In the genomic region with DNA sequence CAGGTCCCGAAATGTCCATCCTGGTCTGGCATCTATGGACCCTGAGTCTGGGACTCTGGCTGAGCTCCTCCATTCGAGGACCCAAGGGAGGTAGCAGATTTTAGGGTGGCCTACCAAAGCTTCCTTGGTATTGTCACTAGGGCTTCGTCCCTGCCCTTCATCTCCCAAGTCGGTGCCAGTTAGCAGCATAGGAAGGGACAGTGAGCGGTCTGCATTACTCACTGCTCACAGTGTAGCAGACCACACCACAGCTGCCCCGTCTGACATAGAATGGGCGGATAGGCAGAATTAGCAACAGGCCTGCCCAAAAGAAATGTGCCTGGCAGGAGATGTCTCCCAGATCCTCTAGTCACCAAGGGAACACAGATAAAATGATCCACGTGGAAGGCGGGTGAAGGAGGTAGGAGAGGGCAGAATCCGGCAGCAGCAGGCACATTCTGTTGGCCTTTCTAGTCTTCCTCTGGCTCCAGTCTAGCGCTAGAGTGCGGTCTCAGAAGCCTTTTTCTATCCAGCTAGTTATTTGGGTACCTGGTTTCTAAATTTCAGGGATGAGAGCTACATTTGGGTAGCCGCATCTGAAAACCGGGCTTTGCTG, we compare ENCODE assay signal across 26 mouse cellular contexts. TPM values are rescaled to one million over a fixed set of nuclear protein-coding genes. Genes with fewer than 3 reads are reported as not detected.
DNase-seq lines count a peak whose midpoint lies in the region; ATAC-seq and TF ChIP-seq lines count a peak whose summit lies in the region.
"Had no signal": no experiment of that assay in that cellular context is flagged by ENCODE, and none has a peak within 500 bp of the region (broad histone marks: within the 10 kb centered on the region; RNA-seq: fewer than 3 reads in every experiment).

No protein-coding gene starts in this region.

- peak; percentile 52 for DNase-seq in midbrain, embryonic 10.5 days (ENCODE audit: low spot score)
- DNase-seq in midbrain, postnatal 0 days (ENCODE audit: low spot score), result no peak
- DNase-seq in R1 (ENCODE audit: low read depth, low spot score), result peak; percentile 48
- DNase-seq in embryonic facial prominence, embryonic 10.5 days (ENCODE audit: low spot score), result peak; percentile 50
- no peak for DNase-seq in cerebellum, adult 9-11 months
- no peak for DNase-seq in layer of hippocampus, postnatal 25 days (ENCODE audit: extremely low spot score in 1 of 2, low spot score in 1 of 2)
- DNase-seq: adrenal gland, postnatal 36 days; cerebellum, adult 11-12 months; gastrocnemius, adult 2 months; liver; right cerebral cortex, postnatal 14 days; spleen, adult 18-20 months; thymus, postnatal 4 days had no signal

- no peak for ATAC-seq in heart, embryonic 11.5 days (replicated peaks; ENCODE audit: insufficient number of reproducible peaks, low FRiP score, low TSS enrichment)
- no peak for ATAC-seq in heart, embryonic 12.5 days (ENCODE audit: insufficient number of reproducible peaks, low FRiP score)
- no peak for ATAC-seq in midbrain, postnatal 0 days (ENCODE audit: low FRiP score)
- ATAC-seq: intestine, postnatal 0 days; lung, postnatal 0 days had no signal

- H3K36me3 ChIP-seq in heart, embryonic 11.5 days (ENCODE audit: control insufficient read depth, insufficient read depth, low read length), result no peaks in the 10 kb centered on the region
- H3K36me3 ChIP-seq in heart, embryonic 12.5 days, result no peaks in the 10 kb centered on the region
- H3K36me3 ChIP-seq in midbrain, embryonic 10.5 days, result no peaks in the 10 kb centered on the region
- no peaks in the 10 kb centered on the region for H3K36me3 ChIP-seq in midbrain, postnatal 0 days (ENCODE audit: insufficient read depth, low read length)
- no peaks in the 10 kb centered on the region for H3K36me3 ChIP-seq in embryonic facial prominence, embryonic 10.5 days (replicated peaks)
- H3K36me3 ChIP-seq: heart, embryonic 15.5 days; neural tube, embryonic 13.5 days had no signal

- TF ChIP-seq CTCF in midbrain, postnatal 0 days (IDR thresholded peaks at IDR 0.05), result no peak

- peaks cover 82% of the 10 kb centered on the region for H3K27me3 ChIP-seq in heart, embryonic 11.5 days (ENCODE audit: control insufficient read depth, insufficient read depth, low read length)
- H3K27me3 ChIP-seq in heart, embryonic 12.5 days (replicated peaks), result peaks cover 84% of the 10 kb centered on the region
- peaks cover 100% of the 10 kb centered on the region for H3K27me3 ChIP-seq in midbrain, embryonic 10.5 days (ENCODE audit: low read depth, poor library complexity, severe bottlenecking)
- H3K27me3 ChIP-seq in midbrain, postnatal 0 days (ENCODE audit: insufficient read depth, low read length), result peaks cover 86% of the 10 kb centered on the region
- H3K27me3 ChIP-seq in embryonic facial prominence, embryonic 10.5 days (replicated peaks; ENCODE audit: low read depth, poor library complexity, severe bottlenecking), result peaks cover 99% of the 10 kb centered on the region

- 0 out of 2 replicates have a peak, but pooled peaks cover 14% of the 10 kb centered on the region for H3K4me1 ChIP-seq in heart, embryonic 11.5 days (ENCODE audit: control insufficient read depth, insufficient read depth, low read length)
- peaks cover 32% of the 10 kb centered on the region for H3K4me1 ChIP-seq in heart, embryonic 12.5 days (replicated peaks)
- H3K4me1 ChIP-seq in midbrain, embryonic 10.5 days, result peaks cover 74% of the 10 kb centered on the region
- 0 out of 2 replicates have a peak, but pooled peaks cover 7% of the 10 kb centered on the region for H3K4me1 ChIP-seq in midbrain, postnatal 0 days (ENCODE audit: insufficient read depth, low read length)
- H3K4me1 ChIP-seq in embryonic facial prominence, embryonic 10.5 days, result peaks cover 31% of the 10 kb centered on the region

- peak overlapping the region; percentile 17; the same call in 1 of the 2 replicates for H3K4me3 ChIP-seq in heart, embryonic 11.5 days (ENCODE audit: low read depth, low read length)
- H3K4me3 ChIP-seq in heart, embryonic 12.5 days, result no peak overlapping the region
- 0 out of 2 replicates have a peak overlapping the region, but pooled peaks have one; percentile 5 for H3K4me3 ChIP-seq in midbrain, embryonic 10.5 days
- no peak overlapping the region for H3K4me3 ChIP-seq in midbrain, postnatal 0 days (ENCODE audit: low read depth, low read length)
- no peak overlapping the region for H3K4me3 ChIP-seq in embryonic facial prominence, embryonic 10.5 days

- no peak overlapping the region for H3K27ac ChIP-seq in heart, embryonic 11.5 days (ENCODE audit: low read depth, low read length)
- no peak overlapping the region for H3K27ac ChIP-seq in heart, embryonic 12.5 days (ENCODE audit: poor library complexity, severe bottlenecking)
- peak overlapping the region; percentile 46 for H3K27ac ChIP-seq in midbrain, embryonic 10.5 days (replicated peaks)
- H3K27ac ChIP-seq in midbrain, postnatal 0 days (ENCODE audit: low read depth, low read length), result no peak overlapping the region
- no peak overlapping the region; the same call in 1 of the 2 replicates for H3K27ac ChIP-seq in embryonic facial prominence, embryonic 10.5 days (replicated peaks)
- H3K27ac ChIP-seq: gastrocnemius, adult 2 months; heart, embryonic 15.5 days; kidney, postnatal 0 days; neural tube, embryonic 13.5 days had no signal

- H3K9me3 ChIP-seq in heart, embryonic 11.5 days (replicated peaks; ENCODE audit: control insufficient read depth, low read length), result no peaks in the 10 kb centered on the region
- H3K9me3 ChIP-seq in heart, embryonic 12.5 days (replicated peaks), result no peaks in the 10 kb centered on the region
- no peaks in the 10 kb centered on the region for H3K9me3 ChIP-seq in midbrain, embryonic 10.5 days (replicated peaks)
- H3K9me3 ChIP-seq in midbrain, postnatal 0 days (ENCODE audit: low read length), result no peaks in the 10 kb centered on the region
- no peaks in the 10 kb centered on the region for H3K9me3 ChIP-seq in embryonic facial prominence, embryonic 10.5 days
- H3K9me3 ChIP-seq: heart, embryonic 15.5 days; neural tube, embryonic 13.5 days had no signal

- WGBS in heart, embryonic 11.5 days (ENCODE audit: insufficient replicate concordance), result 4% methylated on average over 14 of the region's 14 CpGs
- 5% methylated on average over 14 of the region's 14 CpGs for WGBS in heart, embryonic 12.5 days
- WGBS in midbrain, embryonic 10.5 days, result 2% methylated on average over 14 of the region's 14 CpGs
- 8% methylated on average over 14 of the region's 14 CpGs for WGBS in midbrain, postnatal 0 days
- WGBS in embryonic facial prominence, embryonic 10.5 days, result 4% methylated on average over 14 of the region's 14 CpGs

- H3K4me2 ChIP-seq in heart, embryonic 11.5 days, result no peak overlapping the region; the same call in 1 of the 2 replicates
- no peak overlapping the region for H3K4me2 ChIP-seq in heart, embryonic 12.5 days
- H3K4me2 ChIP-seq in midbrain, postnatal 0 days (ENCODE audit: low read depth, low read length, poor library complexity, severe bottlenecking), result no peak overlapping the region

- H3K9ac ChIP-seq in heart, embryonic 11.5 days (ENCODE audit: low read depth, low read length), result no peak overlapping the region
- no peak overlapping the region for H3K9ac ChIP-seq in heart, embryonic 12.5 days
- no peak overlapping the region for H3K9ac ChIP-seq in midbrain, postnatal 0 days (replicated peaks; ENCODE audit: low read length, poor library complexity, severe bottlenecking)
- H3K9ac ChIP-seq: heart, embryonic 15.5 days; neural tube, embryonic 13.5 days had no signal

RNA-seq across cellular contexts. Expression of a gene that starts 0.9 kb away (rescaled TPM):
- polyA plus RNA-seq in heart, embryonic 11.5 days (2014; fragmentation: Nextera tagmentation; extraction: Ambion mirVana), result 0.24 TPM in 1 of 2 replicates, not detected in the other
- 0.13 and 0.45 TPM in 2 replicates for polyA plus RNA-seq in heart, embryonic 12.5 days (2016; fragmentation: Nextera tagmentation; extraction: Ambion mirVana)
- polyA plus RNA-seq in midbrain, embryonic 10.5 days (2016; fragmentation: Nextera tagmentation; extraction: Ambion mirVana), result 24.8 and 28.3 TPM in 2 replicates
- not detected in 2 replicates for total RNA-seq in midbrain, postnatal 0 days (2014; rRNA removed)
- not detected in 2 replicates for polyA plus RNA-seq in midbrain, postnatal 0 days (2015; fragmentation: Nextera tagmentation; extraction: Ambion mirVana)
- polyA plus RNA-seq in embryonic facial prominence, embryonic 10.5 days (2016; fragmentation: Nextera tagmentation; extraction: Ambion mirVana), result 1.6 and 5.3 TPM in 2 replicates
- not detected for total RNA-seq in layer of hippocampus, postnatal 25 days (2021)
- total RNA-seq: gastrocnemius, adult 2 months; hematopoietic stem cell, adult 5-6 weeks; left cerebral cortex, postnatal 25 days had no signal
- polyA plus RNA-seq: C2C12; embryonic facial prominence, embryonic 14.5 days; heart, embryonic 15.5 days; intestine, postnatal 0 days; kidney, postnatal 0 days; liver, embryonic 16.5 days; lung, postnatal 0 days; neural tube, embryonic 13.5 days; stomach, embryonic 14.5 days had no signal

Comparison
In these comparisons a context has a peak if more than half of its experiments do, and no peak if none do; other contexts are left out.
1. H3K4me3 ChIP-seq: peak in heart, embryonic 11.5 days (single experiment) and midbrain, embryonic 10.5 days (single experiment); none in heart, embryonic 12.5 days (single experiment), midbrain, postnatal 0 days (single experiment) and embryonic facial prominence, embryonic 10.5 days (single experiment).
2. DNase-seq: peak in midbrain, embryonic 10.5 days (single experiment), R1 (single experiment) and embryonic facial prominence, embryonic 10.5 days (single experiment); none in midbrain, postnatal 0 days (single experiment), cerebellum, adult 9-11 months (single experiment) and layer of hippocampus, postnatal 25 days (0 of 2).